Mouse (Mus musculus): ENCODE results near the gene Cd47. TPM values are rescaled to one million over a fixed set of nuclear protein-coding genes. Genes with fewer than 3 reads are reported as not detected.
A peak's percentile ranks its signal among the peaks of the same experiment; 100 is the strongest.

Cd47 gene
- polyA plus RNA-seq, 1 experiment from 2014 or later, result 32.2 TPM

GRCm38 (mm10) chr16:49852940-49853339, 52.6 kb downstream of the Cd47 start:
- no peak for DNase-seq (ENCODE audit: low spot score)

GRCm38 (mm10) chr16:49853633-49854032, 53.3 kb downstream of the Cd47 start:
- no peaks in the 10 kb centered on the region for H3K9me3 ChIP-seq
- DNase-seq (ENCODE audit: low spot score), result no peak
- H3K27ac ChIP-seq (replicated peaks), result no peak overlapping the region
- H3K27me3 ChIP-seq (replicated peaks; ENCODE audit: low read depth, poor library complexity, severe bottlenecking), result no peaks in the 10 kb centered on the region
- WGBS, result 92% methylated on average over 6 of the region's 6 CpGs
- H3K36me3 ChIP-seq (replicated peaks), result no peaks in the 10 kb centered on the region
- H3K4me3 ChIP-seq, result no peak overlapping the region
- H3K4me1 ChIP-seq, result peaks cover 30% of the 10 kb centered on the region

More at GRCm38 (mm10) chr16:49852940-49853339, 52.6 kb downstream of the Cd47 start:
- no peaks in the 10 kb centered on the region for H3K9me3 ChIP-seq
- 86% methylated on average over 3 of the region's 3 CpGs for WGBS
- H3K27me3 ChIP-seq (replicated peaks; ENCODE audit: low read depth, poor library complexity, severe bottlenecking), result no peaks in the 10 kb centered on the region
- no peaks in the 10 kb centered on the region for H3K36me3 ChIP-seq (replicated peaks)
- H3K27ac ChIP-seq (replicated peaks), result no peak overlapping the region
- no peak overlapping the region for H3K4me3 ChIP-seq
- peaks cover 23% of the 10 kb centered on the region for H3K4me1 ChIP-seq

GRCm38 (mm10) chr16:49854194-49854593, 53.9 kb downstream of the Cd47 start:
- Histone ChIP-seq H3K27me3 (replicated peaks; ENCODE audit: low read depth, poor library complexity, severe bottlenecking) (no peaks in the 10 kb centered on the region), H3K4me1 (peaks cover 36% of the 10 kb centered on the region), H3K27ac (replicated peaks) (no peak overlapping the region), H3K9me3 (no peaks in the 10 kb centered on the region), H3K4me3 (peak overlapping the region; percentile 94; the same call in 1 of the 2 replicates), H3K36me3 (replicated peaks) (no peaks in the 10 kb centered on the region)
- WGBS, result 92% methylated on average over 6 of the region's 6 CpGs
- DNase-seq (ENCODE audit: low spot score), result no peak

GRCm38 (mm10) chr16:49854931-49855835, 54.9 kb downstream of the Cd47 start:
- Histone ChIP-seq H3K27ac (replicated peaks) (peak overlapping the region; percentile 95), H3K4me1 (peaks cover 36% of the 10 kb centered on the region), H3K27me3 (replicated peaks; ENCODE audit: low read depth, poor library complexity, severe bottlenecking) (no peaks in the 10 kb centered on the region), H3K36me3 (replicated peaks) (peaks cover 6% of the 10 kb centered on the region; the same call in 1 of the 2 replicates), H3K9me3 (no peaks in the 10 kb centered on the region), H3K4me3 (peak overlapping the region; percentile 94)
- DNase-seq (ENCODE audit: low spot score), result peak; percentile 92
- 2% methylated on average over 68 of the region's 74 CpGs for WGBS

GRCm38 (mm10) chr16:49855836-49856503, 55.6 kb downstream of the Cd47 start:
- H3K36me3 ChIP-seq (replicated peaks), result peaks cover 6% of the 10 kb centered on the region; the same call in 1 of the 2 replicates
- peak overlapping the region; percentile 94 for H3K4me3 ChIP-seq
- no peak for DNase-seq (ENCODE audit: low spot score)
- no peaks in the 10 kb centered on the region for H3K27me3 ChIP-seq (replicated peaks; ENCODE audit: low read depth, poor library complexity, severe bottlenecking)
- WGBS, result under 1% methylated on average over 39 of the region's 39 CpGs
- no peaks in the 10 kb centered on the region for H3K9me3 ChIP-seq
- H3K4me1 ChIP-seq, result peaks cover 36% of the 10 kb centered on the region
- peak overlapping the region; percentile 95 for H3K27ac ChIP-seq (replicated peaks)

- peaks cover 6% of the 10 kb centered on the region; the same call in 1 of the 2 replicates for H3K36me3 ChIP-seq (replicated peaks)
- H3K4me1 ChIP-seq, result peaks cover 36% of the 10 kb centered on the region
- DNase-seq (ENCODE audit: low spot score), result no peak
- H3K9me3 ChIP-seq, result no peaks in the 10 kb centered on the region
- peak overlapping the region; percentile 94 for H3K4me3 ChIP-seq
- H3K27ac ChIP-seq (replicated peaks), result peak overlapping the region; percentile 95; the same call in 1 of the 2 replicates
- WGBS, result 36% methylated on average over 8 of the region's 8 CpGs
- no peaks in the 10 kb centered on the region for H3K27me3 ChIP-seq (replicated peaks; ENCODE audit: low read depth, poor library complexity, severe bottlenecking)
Measured at GRCm38 (mm10) chr16:49856661-49857060, 56.3 kb downstream of the Cd47 start.

- H3K36me3 ChIP-seq (replicated peaks), result peaks cover 6% of the 10 kb centered on the region; the same call in 1 of the 2 replicates
- no peak overlapping the region for H3K27ac ChIP-seq (replicated peaks)
- 75% methylated on average over 8 of the region's 8 CpGs for WGBS
- no peaks in the 10 kb centered on the region for H3K9me3 ChIP-seq
- H3K27me3 ChIP-seq (replicated peaks; ENCODE audit: low read depth, poor library complexity, severe bottlenecking), result no peaks in the 10 kb centered on the region
- no peak for DNase-seq (ENCODE audit: low spot score)
- H3K4me3 ChIP-seq, result peak overlapping the region; percentile 94; the same call in 1 of the 2 replicates
- peaks cover 36% of the 10 kb centered on the region for H3K4me1 ChIP-seq
Measured at GRCm38 (mm10) chr16:49857504-49858160, 57.3 kb downstream of the Cd47 start.

GRCm38 (mm10) chr16:49858161-49858906, 58.0 kb downstream of the Cd47 start:
- H3K36me3 ChIP-seq (replicated peaks), result peaks cover 6% of the 10 kb centered on the region; the same call in 1 of the 2 replicates
- H3K4me1 ChIP-seq, result peaks cover 36% of the 10 kb centered on the region
- DNase-seq (ENCODE audit: low spot score), result no peak
- 85% methylated on average over 9 of the region's 9 CpGs for WGBS
- H3K9me3 ChIP-seq, result no peaks in the 10 kb centered on the region
- no peak overlapping the region for H3K27ac ChIP-seq (replicated peaks)
- H3K27me3 ChIP-seq (replicated peaks; ENCODE audit: low read depth, poor library complexity, severe bottlenecking), result no peaks in the 10 kb centered on the region
- H3K4me3 ChIP-seq, result no peak overlapping the region

- 84% methylated on average over 4 of the region's 4 CpGs for WGBS
- Histone ChIP-seq H3K36me3 (replicated peaks) (peaks cover 6% of the 10 kb centered on the region; the same call in 1 of the 2 replicates), H3K4me3 (no peak overlapping the region), H3K27me3 (replicated peaks; ENCODE audit: low read depth, poor library complexity, severe bottlenecking) (no peaks in the 10 kb centered on the region), H3K9me3 (no peaks in the 10 kb centered on the region), H3K4me1 (peaks cover 36% of the 10 kb centered on the region), H3K27ac (replicated peaks) (no peak overlapping the region)
- no peak for DNase-seq (ENCODE audit: low spot score)
Measured at GRCm38 (mm10) chr16:49858907-49859853, 58.8 kb downstream of the Cd47 start.

- no peaks in the 10 kb centered on the region for H3K9me3 ChIP-seq
- no peak overlapping the region for H3K27ac ChIP-seq (replicated peaks)
- H3K4me1 ChIP-seq, result peaks cover 18% of the 10 kb centered on the region
- WGBS, result 91% methylated on average over 1 of the region's 1 CpGs
- H3K36me3 ChIP-seq (replicated peaks), result peaks cover 6% of the 10 kb centered on the region; the same call in 1 of the 2 replicates
- H3K4me3 ChIP-seq, result no peak overlapping the region
- DNase-seq (ENCODE audit: low spot score), result no peak
- H3K27me3 ChIP-seq (replicated peaks; ENCODE audit: low read depth, poor library complexity, severe bottlenecking), result no peaks in the 10 kb centered on the region
Measured at GRCm38 (mm10) chr16:49861986-49862385, 61.7 kb downstream of the Cd47 start.

- Histone ChIP-seq H3K27me3 (replicated peaks; ENCODE audit: low read depth, poor library complexity, severe bottlenecking) (no peaks in the 10 kb centered on the region), H3K4me3 (no peak overlapping the region), H3K36me3 (replicated peaks) (peaks cover 19% of the 10 kb centered on the region), H3K9me3 (no peaks in the 10 kb centered on the region), H3K4me1 (no peaks in the 10 kb centered on the region), H3K27ac (replicated peaks) (no peak overlapping the region)
- WGBS, result 88% methylated on average over 2 of the region's 2 CpGs
- DNase-seq (ENCODE audit: low spot score), result no peak
Measured at GRCm38 (mm10) chr16:49866617-49867016, 66.3 kb downstream of the Cd47 start.
